Mouse (Mus musculus) lung, embryonic 15.5 days (tissue): Measurements from ENCODE around the gene Snx6. TPM values are rescaled to one million over a fixed set of nuclear protein-coding genes. Genes with fewer than 3 reads are reported as not detected.
A peak's percentile ranks its signal among the peaks of the same experiment; 100 is the strongest.
"Not testable (repeated sequence)": the region's sequence is repeated elsewhere in the genome, so short reads cannot be mapped to it uniquely, and the experiment has no call there.

Experiments used
- ATAC-seq: fragments of 200-750 bp; cut with Nextera tagmentation; 2 replicates; pipeline ENCODE4 v1.8.0; 2017; ENCODE audit warnings: moderate number of reproducible peaks, borderline replicate concordance; ENCODE audit not compliant: low FRiP score, low TSS enrichment; ENCODE audit errors: extremely low read depth
- H3K27ac ChIP-seq: fragments of 300-500 bp; sonication (generic); 2 replicates; pipeline ENCODE4 v1.5.1; 2015; ENCODE audit warnings: moderate library complexity, mild to moderate bottlenecking, inconsistent platforms
- H3K27me3 ChIP-seq: fragments of 300-500 bp; sonication (generic); 2 replicates; pipeline ENCODE4 v1.6.1; 2015; ENCODE audit warnings: inconsistent platforms
- H3K36me3 ChIP-seq: fragments of 300-500 bp; sonication (generic); 2 replicates; pipeline ENCODE4 v1.6.1; 2015; ENCODE audit warnings: inconsistent platforms
- H3K4me1 ChIP-seq: fragments of 300-500 bp; sonication (generic); 2 replicates; pipeline ENCODE4 v1.6.1; 2015; ENCODE audit warnings: inconsistent platforms
- H3K4me2 ChIP-seq: fragments of 300-500 bp; sonication (generic); 2 replicates; pipeline ENCODE4 v1.6.1; 2015; ENCODE audit warnings: inconsistent platforms, mild to moderate bottlenecking, moderate library complexity
- H3K4me3 ChIP-seq: fragments of 300-500 bp; sonication (generic); 2 replicates; pipeline ENCODE4 v1.5.1; 2015; ENCODE audit warnings: mild to moderate bottlenecking, inconsistent platforms
- H3K9ac ChIP-seq: fragments of 300-500 bp; sonication (generic); 2 replicates; pipeline ENCODE4 v1.6.1; 2015; ENCODE audit warnings: inconsistent platforms
- H3K9me3 ChIP-seq: fragments of 300-500 bp; sonication (generic); 2 replicates; pipeline ENCODE4 v1.6.1; 2016; ENCODE audit warnings: inconsistent platforms
- WGBS: fragments of 180-500 bp; shearing (Covaris S2); methylation state at CpG from one replicate; pipeline ENCODE4 v1.1.7; 2015; 5-methylcytosine and 5-hydroxymethylcytosine counted together
- polyA plus RNA-seq: library from polyadenylated mRNA; unstranded; fragments of >200 nt; fragmentation: Nextera tagmentation; extraction: Ambion mirVana; gene quantifications from 2 replicates; pipeline ENCODE4 v1.2.1, GENCODE M21; 2015

The Snx6 gene
- polyA plus RNA-seq = 172 and 174 TPM in 2 replicates

DNA sequence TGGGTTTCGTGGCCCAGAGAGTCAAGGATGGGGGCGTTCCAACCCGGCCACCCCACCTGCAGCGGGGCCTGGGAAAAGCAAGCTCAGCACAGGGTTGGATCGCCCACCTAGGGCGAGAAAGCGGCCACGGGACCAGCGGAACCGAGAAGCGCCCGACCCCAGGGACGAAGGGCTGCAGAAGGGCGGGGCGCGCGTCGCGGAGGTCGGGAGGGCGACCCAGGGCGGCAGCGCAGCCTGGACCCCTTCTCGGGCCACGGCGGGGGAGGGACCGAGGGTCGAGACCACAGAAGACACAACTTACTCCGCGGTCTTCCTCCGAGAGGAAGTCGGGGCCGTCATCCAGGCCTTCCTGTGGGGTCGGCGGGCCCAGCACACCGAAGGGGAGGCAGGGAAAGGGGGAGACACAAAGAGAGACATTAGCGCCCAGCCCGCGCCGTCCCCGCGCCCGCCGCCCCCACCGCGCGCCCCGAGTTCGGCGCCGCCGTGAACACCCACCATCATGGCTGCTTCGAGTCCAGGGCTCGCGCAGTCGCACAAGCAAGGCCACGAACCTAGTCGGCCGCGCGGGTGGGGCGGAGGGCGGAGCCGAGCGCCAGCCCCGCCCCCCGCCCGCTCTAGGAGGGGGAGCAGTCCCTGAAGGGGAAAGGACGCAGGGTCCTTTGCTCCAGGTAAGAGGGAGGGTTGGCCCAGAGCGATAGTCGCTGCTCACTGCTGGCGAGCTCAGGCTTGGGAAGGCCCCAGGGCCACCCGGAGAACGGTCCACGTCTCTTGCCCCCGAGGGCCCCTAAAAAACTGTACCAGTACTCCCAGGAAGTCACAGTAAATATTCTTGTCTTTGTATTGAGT, at the start of gene Snx6:
TSS of gene Snx6 (minus strand) at position 551 of the 846 bp plus-strand sequence.
- Histone ChIP-seq H3K4me1 (peaks cover 30% of the 10 kb centered on the region), H3K36me3 (no peaks in the 10 kb centered on the region), H3K27me3 (no peaks in the 10 kb centered on the region), H3K4me3 (peak within 1 kb of the TSS; percentile 79), H3K9me3 (no peaks in the 10 kb centered on the region), H3K4me2 (peak within 1 kb of the TSS; percentile 71), H3K9ac (peak within 1 kb of the TSS; percentile 99), H3K27ac (peak within 1 kb of the TSS; percentile 79)
- under 1% methylated on average over 67 of the region's 76 CpGs for WGBS
- ATAC-seq = peak; percentile 95

DNA sequence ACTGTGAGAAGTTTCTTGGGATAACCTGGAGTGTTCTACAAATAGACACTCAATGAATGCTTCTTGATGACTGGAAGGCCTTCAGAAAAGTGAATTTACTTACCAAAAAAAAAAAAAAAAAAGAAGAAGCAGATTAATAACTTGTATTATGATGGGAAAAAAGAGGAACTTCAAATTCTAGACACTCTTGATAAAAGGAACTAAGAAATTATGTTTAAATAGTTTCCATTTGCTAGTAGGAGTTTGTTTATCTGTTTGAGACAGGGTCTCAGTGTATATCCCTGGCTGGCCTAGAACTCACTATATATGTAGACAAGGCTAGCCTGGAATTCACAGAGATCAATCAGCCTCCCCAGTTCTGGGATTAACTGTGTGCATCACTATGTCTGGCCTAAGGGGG, 48.9 kb upstream of the Snx6 start:
- no peaks in the 10 kb centered on the region for H3K4me1 ChIP-seq
- no peaks in the 10 kb centered on the region for H3K27me3 ChIP-seq
- no peaks in the 10 kb centered on the region for H3K36me3 ChIP-seq
- ATAC-seq = no peak
- H3K4me2 ChIP-seq = no peak overlapping the region
- H3K4me3 ChIP-seq = no peak overlapping the region
- no peak overlapping the region for H3K27ac ChIP-seq
- no peaks in the 10 kb centered on the region for H3K9me3 ChIP-seq
- H3K9ac ChIP-seq = no peak overlapping the region

DNA sequence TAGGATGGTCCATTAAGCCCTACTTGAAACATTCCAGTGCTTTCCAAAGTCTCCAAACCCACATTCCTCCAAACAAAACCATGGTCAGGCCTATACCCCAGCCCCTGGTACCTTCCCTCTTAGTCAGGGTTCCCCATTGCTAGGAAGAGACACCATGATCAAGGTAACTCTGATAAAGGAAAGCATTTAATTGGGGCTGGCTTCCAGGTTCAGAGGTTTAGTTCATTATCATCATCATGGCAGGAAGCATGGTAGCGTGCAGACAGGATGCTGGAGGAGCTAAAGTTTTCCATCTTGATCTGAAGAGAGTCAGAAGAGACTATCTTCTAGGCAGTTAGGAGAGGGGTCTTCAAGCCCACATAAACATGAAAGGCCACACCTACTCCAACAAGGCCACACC, 46.1 kb upstream of the Snx6 start:
- 86% methylated on average over 1 of the region's 1 CpGs for WGBS
- no peak overlapping the region for H3K9ac ChIP-seq
- no peaks in the 10 kb centered on the region for H3K36me3 ChIP-seq
- H3K27me3 ChIP-seq = no peaks in the 10 kb centered on the region
- no peaks in the 10 kb centered on the region for H3K4me1 ChIP-seq
- H3K9me3 ChIP-seq = no peaks in the 10 kb centered on the region
- H3K27ac ChIP-seq = no peak overlapping the region
- no peak overlapping the region for H3K4me3 ChIP-seq
- no peak for ATAC-seq
- H3K4me2 ChIP-seq = no peak overlapping the region

DNA sequence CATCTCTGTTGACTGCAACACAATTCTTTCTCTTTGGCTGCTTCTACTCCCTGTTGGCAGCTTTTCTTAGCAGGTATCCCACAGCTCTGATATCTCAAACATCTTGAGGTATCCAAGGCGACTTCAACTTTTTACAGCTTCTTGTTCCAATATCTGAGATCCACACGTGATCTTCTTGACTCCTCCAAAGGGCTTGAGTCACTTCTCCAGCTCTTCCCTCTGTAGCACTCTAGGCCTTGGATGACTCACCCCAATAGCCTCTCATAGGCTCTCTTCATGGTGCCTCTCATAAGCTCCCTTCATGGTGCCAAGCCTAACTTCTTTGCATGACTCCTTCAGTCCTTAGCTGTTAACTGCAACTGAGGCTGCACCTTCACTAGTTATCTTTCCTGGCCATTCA, 44.3 kb upstream of the Snx6 start:
- no peak overlapping the region for H3K4me2 ChIP-seq

DNA sequence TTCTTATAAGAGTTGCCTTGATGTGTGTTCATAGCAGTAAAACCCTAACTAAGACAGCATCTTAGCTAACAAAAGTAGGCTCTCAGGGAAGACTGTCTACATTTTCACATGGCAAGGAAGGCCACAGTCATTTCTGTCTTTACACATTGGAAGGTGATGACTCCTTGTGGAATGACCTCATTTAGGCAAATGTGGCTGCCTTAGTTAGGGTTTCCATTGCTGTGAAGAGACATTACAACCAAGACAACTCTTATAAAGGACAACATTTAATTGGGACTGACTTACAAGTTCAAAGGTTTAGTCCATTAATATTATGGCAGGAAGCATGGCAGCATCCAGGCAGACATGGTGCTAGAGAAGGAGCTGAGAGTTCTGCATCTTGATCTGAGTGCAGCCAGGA, 43.4 kb upstream of the Snx6 start:
- no peak for ATAC-seq
- no peaks in the 10 kb centered on the region for H3K27me3 ChIP-seq
- H3K9me3 ChIP-seq = no peaks in the 10 kb centered on the region
- peaks cover 9% of the 10 kb centered on the region; the same call in 1 of the 2 replicates for H3K4me1 ChIP-seq
- no peak overlapping the region for H3K4me2 ChIP-seq
- H3K36me3 ChIP-seq = no peaks in the 10 kb centered on the region
- no peak overlapping the region for H3K9ac ChIP-seq
- H3K27ac ChIP-seq = no peak overlapping the region
- no peak overlapping the region for H3K4me3 ChIP-seq

More for the DNA sequence above, 44.3 kb upstream of the Snx6 start:
- 81% methylated on average over 2 of the region's 2 CpGs for WGBS
- Histone ChIP-seq H3K27ac (no peak overlapping the region), H3K36me3 (no peaks in the 10 kb centered on the region), H3K27me3 (no peaks in the 10 kb centered on the region), H3K4me1 (peaks cover 6% of the 10 kb centered on the region; the same call in 1 of the 2 replicates), H3K9ac (no peak overlapping the region), H3K9me3 (no peaks in the 10 kb centered on the region), H3K4me3 (no peak overlapping the region)
- no peak for ATAC-seq

DNA sequence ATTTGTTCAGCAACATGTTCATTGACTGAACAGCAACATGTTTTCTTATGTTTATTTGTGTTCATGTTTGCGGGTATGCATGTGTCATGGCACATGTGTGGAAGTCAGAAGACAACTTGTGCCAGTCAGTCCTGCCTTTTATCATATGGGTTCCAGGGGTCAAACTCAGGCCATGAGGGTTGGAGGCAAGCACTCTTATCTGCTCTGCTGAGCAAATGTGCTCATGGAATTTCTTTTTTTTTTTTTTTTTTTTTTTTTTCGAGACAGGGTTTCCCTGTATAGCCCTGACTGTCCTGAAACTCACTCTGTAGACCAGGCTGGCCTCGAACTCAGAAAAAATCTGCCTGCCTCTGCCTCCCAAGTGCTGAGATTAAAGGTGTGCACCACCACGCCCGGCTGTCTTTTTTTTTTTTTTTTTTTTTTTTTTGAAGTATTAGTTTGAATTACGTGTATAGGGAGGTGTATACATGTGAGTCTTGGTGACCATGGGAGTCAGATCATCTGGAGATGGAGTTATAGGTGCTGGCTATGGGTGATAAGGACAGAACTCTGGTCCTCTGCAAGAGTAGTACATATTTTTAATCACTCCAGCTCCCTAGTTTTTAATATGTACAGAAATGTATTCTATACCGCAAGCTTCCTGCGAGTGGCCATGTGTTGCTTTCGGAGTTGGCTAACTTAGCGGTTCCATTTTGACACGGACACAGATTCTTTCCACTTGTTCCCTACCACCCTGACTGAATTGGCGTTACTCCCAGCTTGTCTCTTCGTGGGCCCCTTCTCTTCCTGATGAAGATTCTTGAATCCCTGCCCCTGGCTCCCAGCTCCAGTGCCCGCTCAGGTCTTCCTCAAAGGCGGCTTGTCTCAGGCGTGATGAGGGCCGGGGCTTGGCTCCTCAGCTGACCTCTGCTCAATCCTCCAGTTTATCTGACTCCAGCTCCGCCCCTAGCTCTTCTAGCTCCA, 40.4 kb upstream of the Snx6 start:
- 66% methylated on average over 18 of the region's 18 CpGs for WGBS
- peaks cover 9% of the 10 kb centered on the region; the same call in 1 of the 2 replicates for H3K4me1 ChIP-seq
- no peaks in the 10 kb centered on the region for H3K36me3 ChIP-seq
- H3K27ac ChIP-seq = 0 out of 2 replicates have a peak overlapping the region, but pooled peaks have one; percentile 54
- no peak overlapping the region; the same call in 1 of the 2 replicates for H3K4me2 ChIP-seq
- no peak overlapping the region for H3K9ac ChIP-seq
- no peaks in the 10 kb centered on the region for H3K27me3 ChIP-seq
- H3K9me3 ChIP-seq = no peaks in the 10 kb centered on the region
- ATAC-seq = no peak
- no peak overlapping the region for H3K4me3 ChIP-seq

DNA sequence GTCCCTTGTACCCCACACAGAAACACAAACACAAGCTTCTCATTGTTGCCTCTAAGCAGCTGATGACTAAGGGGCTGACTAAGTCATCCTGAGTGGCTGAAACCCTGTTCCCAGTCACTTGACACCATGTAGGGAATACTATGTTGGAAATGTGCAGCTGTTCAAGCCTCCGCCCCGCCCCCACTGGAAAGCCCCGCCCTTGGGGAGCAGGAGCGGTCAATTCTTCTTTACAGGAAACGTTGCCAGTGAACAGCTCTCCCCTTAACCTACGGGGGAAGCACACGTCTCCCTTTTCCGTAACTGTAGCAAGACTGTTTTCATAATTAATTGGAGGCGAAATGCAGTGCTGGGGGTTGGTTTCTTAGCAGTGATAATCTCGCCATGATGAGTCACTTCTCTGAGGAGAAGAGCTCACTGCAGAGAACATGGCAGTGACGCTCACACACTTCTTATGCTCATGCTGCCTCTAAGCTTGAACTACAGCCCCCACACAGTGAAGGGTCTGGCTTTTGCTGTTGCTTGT, 39.5 kb upstream of the Snx6 start:
- Histone ChIP-seq H3K36me3 (no peaks in the 10 kb centered on the region), H3K4me1 (peaks cover 9% of the 10 kb centered on the region; the same call in 1 of the 2 replicates), H3K4me2 (peak overlapping the region; percentile 52), H3K9me3 (no peaks in the 10 kb centered on the region), H3K4me3 (peak overlapping the region; percentile 37), H3K27me3 (no peaks in the 10 kb centered on the region), H3K27ac (peak overlapping the region; percentile 54), H3K9ac (0 out of 2 replicates have a peak overlapping the region, but pooled peaks have one; percentile 2)
- ATAC-seq = peak; percentile 86
- WGBS = 2% methylated on average over 11 of the region's 11 CpGs

DNA sequence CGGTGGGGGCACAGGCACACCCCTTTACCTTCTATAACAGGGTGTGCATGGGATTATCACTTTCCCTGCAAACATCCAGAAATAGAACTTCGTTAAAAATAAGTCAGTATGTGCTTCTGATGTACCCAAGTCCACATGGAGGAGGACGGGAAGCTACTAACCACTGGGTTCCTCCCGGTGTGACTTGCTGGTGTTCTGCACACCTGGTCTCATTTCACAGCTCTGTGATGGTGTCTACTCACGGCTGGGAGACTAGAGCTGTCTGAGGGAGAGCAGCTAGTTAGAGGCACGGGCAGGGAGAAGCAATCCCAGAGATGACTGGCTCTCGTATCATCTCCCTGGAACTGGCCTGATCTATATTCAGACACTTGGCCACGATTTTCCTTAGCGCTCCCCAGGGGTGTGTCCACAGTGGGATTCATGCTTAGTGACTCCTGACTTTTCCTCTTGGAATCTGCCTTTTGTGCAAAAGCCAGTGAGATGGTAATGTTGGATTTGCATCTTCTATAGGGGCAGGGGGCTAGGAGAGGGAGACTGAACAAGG, 38.4 kb upstream of the Snx6 start:
- 69% methylated on average over 9 of the region's 9 CpGs for WGBS
- no peak overlapping the region for H3K27ac ChIP-seq
- H3K9me3 ChIP-seq = no peaks in the 10 kb centered on the region
- no peak overlapping the region for H3K4me3 ChIP-seq
- H3K9ac ChIP-seq = no peak overlapping the region
- peaks cover 9% of the 10 kb centered on the region; the same call in 1 of the 2 replicates for H3K4me1 ChIP-seq
- no peaks in the 10 kb centered on the region for H3K36me3 ChIP-seq
- no peaks in the 10 kb centered on the region for H3K27me3 ChIP-seq
- no peak for ATAC-seq
- H3K4me2 ChIP-seq = no peak overlapping the region

DNA sequence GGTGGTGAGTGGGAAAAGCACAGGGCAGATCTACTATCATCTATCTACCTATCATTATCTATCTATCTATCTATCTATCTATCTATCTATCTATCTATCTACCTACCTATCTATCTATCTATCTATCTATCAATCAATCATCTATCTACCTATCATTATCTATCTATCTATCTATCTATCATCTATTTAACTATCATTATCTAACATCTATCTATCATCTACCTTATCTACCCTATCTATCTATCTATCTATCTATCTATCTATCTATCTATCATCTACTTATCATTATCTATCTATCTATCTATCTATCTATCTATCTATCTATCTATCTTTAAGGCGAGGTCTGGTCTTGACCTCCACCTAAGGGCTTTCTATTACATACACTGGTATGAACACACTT, 36.4 kb upstream of the Snx6 start:
- not testable (repeated sequence) for H3K9ac ChIP-seq, ATAC-seq, H3K9me3 ChIP-seq, H3K4me3 ChIP-seq, H3K27me3 ChIP-seq, H3K4me2 ChIP-seq, H3K27ac ChIP-seq, H3K4me1 ChIP-seq, H3K36me3 ChIP-seq
- WGBS = 71% methylated on average over 1 of the region's 1 CpGs

DNA sequence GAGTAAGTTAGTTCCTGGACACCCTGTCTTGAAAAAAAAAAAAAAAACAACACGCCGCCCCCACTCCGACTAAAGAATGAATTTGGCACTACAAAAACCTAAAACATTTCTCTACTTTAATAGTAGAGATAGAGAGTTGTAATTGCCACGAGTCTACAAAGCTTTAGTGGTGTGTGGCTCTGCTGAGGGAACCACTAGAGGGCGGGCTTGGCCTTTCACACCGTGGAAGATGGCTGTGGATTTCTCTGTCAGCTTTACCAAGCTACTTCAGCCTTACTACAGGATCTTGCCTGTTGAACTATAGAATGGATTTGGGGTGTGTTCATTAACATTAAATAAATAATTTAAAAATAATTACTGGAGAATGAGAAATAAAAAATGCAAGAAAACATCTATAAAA, 35.1 kb upstream of the Snx6 start:
- H3K36me3 ChIP-seq = no peaks in the 10 kb centered on the region
- 14% methylated on average over 6 of the region's 6 CpGs for WGBS

DNA sequence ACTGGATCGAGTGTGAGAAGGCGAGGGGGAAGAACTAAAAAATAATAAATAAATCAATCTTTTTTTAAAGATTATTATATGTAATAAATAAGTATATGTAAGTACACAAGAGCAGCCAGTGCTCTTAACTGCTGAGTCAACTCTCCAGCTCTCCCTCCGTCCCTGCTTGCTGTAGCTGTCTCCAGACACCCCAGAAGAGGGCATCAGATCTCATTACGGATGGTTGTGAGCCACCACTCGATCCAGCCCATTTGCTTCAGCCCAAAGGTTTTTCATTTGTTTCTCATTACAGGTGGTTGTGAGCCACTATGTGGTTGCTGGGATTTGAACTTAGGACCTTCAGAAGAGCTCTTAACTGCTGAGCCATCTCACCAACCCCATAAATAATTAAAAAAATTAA, 34.4 kb upstream of the Snx6 start:
- H3K36me3 ChIP-seq = no peaks in the 10 kb centered on the region
- H3K4me1 ChIP-seq = peaks cover 3% of the 10 kb centered on the region; the same call in 1 of the 2 replicates
- no peak overlapping the region for H3K4me2 ChIP-seq
- 50% methylated on average over 5 of the region's 5 CpGs for WGBS
- no peaks in the 10 kb centered on the region for H3K9me3 ChIP-seq
- ATAC-seq = no peak
- H3K4me3 ChIP-seq = no peak overlapping the region
- no peak overlapping the region for H3K9ac ChIP-seq
- no peak overlapping the region for H3K27ac ChIP-seq
- H3K27me3 ChIP-seq = no peaks in the 10 kb centered on the region

More for the DNA sequence above, 35.1 kb upstream of the Snx6 start:
- 0 out of 2 replicates have a peak, but pooled peaks have one; percentile 43 for ATAC-seq
- no peaks in the 10 kb centered on the region for H3K27me3 ChIP-seq
- H3K4me1 ChIP-seq = peaks cover 9% of the 10 kb centered on the region; the same call in 1 of the 2 replicates
- H3K4me2 ChIP-seq = no peak overlapping the region
- no peak overlapping the region for H3K4me3 ChIP-seq
- H3K9me3 ChIP-seq = no peaks in the 10 kb centered on the region
- H3K27ac ChIP-seq = no peak overlapping the region
- no peak overlapping the region for H3K9ac ChIP-seq
